Mouse (Mus musculus): ENCODE results near the gene Gabpb2. TPM values are rescaled to one million over a fixed set of nuclear protein-coding genes. Genes with fewer than 3 reads are reported as not detected.

Gene Gabpb2
- polyA plus RNA-seq, 1 experiment: 3.3 TPM

- H3K4me3 ChIP-seq: no peak overlapping the region
- TF ChIP-seq MYOG (IDR thresholded peaks at IDR 0.05; ENCODE audit: control insufficient read depth in 1 of 3, insufficient read depth in 1 of 3, insufficient read length in 2 of 3, low read depth in 2 of 3) (no peak), USF1 (IDR thresholded peaks at IDR 0.05; ENCODE audit: low read depth) (no peak)
- H3K79me2 ChIP-seq (ENCODE audit: control insufficient read depth, insufficient read depth): no peaks in the 10 kb centered on the region
- no peaks in the 10 kb centered on the region for H3K27me3 ChIP-seq (ENCODE audit: control insufficient read depth, insufficient read depth, insufficient read length)
- no peaks in the 10 kb centered on the region for H3K36me3 ChIP-seq (ENCODE audit: control insufficient read depth, insufficient read depth)
- H3K4me2 ChIP-seq (ENCODE audit: low read depth): no peak overlapping the region
- no peak overlapping the region for H3ac ChIP-seq (ENCODE audit: control insufficient read depth, insufficient read length)
Observed at GRCm38 (mm10) chr3:95142617-95143011, 75.1 kb downstream of the Gabpb2 start.

- H3K4me3 ChIP-seq: no peak within 1 kb of the TSS
- no peak within 1 kb of the TSS for H3K4me2 ChIP-seq (ENCODE audit: low read depth)
- H3K27me3 ChIP-seq (ENCODE audit: control insufficient read depth, insufficient read depth, insufficient read length): no peaks in the 10 kb centered on the region
- H3K36me3 ChIP-seq (ENCODE audit: control insufficient read depth, insufficient read depth): no peaks in the 10 kb centered on the region
- no peak for TF ChIP-seq TCF12 (IDR thresholded peaks at IDR 0.05; ENCODE audit: insufficient read depth, poor library complexity, severe bottlenecking)
- TF ChIP-seq E2F4 (IDR thresholded peaks at IDR 0.05; ENCODE audit: insufficient read depth): no peak
- TF ChIP-seq MAX (IDR thresholded peaks at IDR 0.05; ENCODE audit: low read depth): no peak
- TF ChIP-seq USF1 (IDR thresholded peaks at IDR 0.05; ENCODE audit: low read depth): no peak
- TF ChIP-seq POLR2AphosphoS2 (IDR thresholded peaks at IDR 0.05; ENCODE audit: insufficient read length, low read depth): no peak
- H3ac ChIP-seq (ENCODE audit: control insufficient read depth, insufficient read length): no peak within 1 kb of the TSS
- H3K79me2 ChIP-seq (ENCODE audit: control insufficient read depth, insufficient read depth): no peaks in the 10 kb centered on the region
Observed at GRCm38 (mm10) chr3:95141952-95142616, 75.6 kb downstream of the Gabpb2 start, which contains the start of gene Tnfaip8l2. Gene Tnfaip8l2, minus strand, starts transcription at chr3:95142360.

GRCm38 (mm10) chr3:95141474-95141873 lies 76.2 kb downstream of the Gabpb2 start:
- no peak overlapping the region for H3K4me3 ChIP-seq
- no peak overlapping the region for H3K4me2 ChIP-seq (ENCODE audit: low read depth)
- H3K36me3 ChIP-seq (ENCODE audit: control insufficient read depth, insufficient read depth): no peaks in the 10 kb centered on the region
- no peaks in the 10 kb centered on the region for H3K79me2 ChIP-seq (ENCODE audit: control insufficient read depth, insufficient read depth)
- H3K27me3 ChIP-seq (ENCODE audit: control insufficient read depth, insufficient read depth, insufficient read length): no peaks in the 10 kb centered on the region
- no peak overlapping the region for H3ac ChIP-seq (ENCODE audit: control insufficient read depth, insufficient read length)
- no peak for TF ChIP-seq MYOD1 (IDR thresholded peaks at IDR 0.05; ENCODE audit: control insufficient read depth in 1 of 3, insufficient read length in 2 of 3, low read depth in 2 of 3)
- no peak for TF ChIP-seq REST (IDR thresholded peaks at IDR 0.05; ENCODE audit: insufficient read depth, insufficient read length)
- no peak for TF ChIP-seq E2F4 (IDR thresholded peaks at IDR 0.05; ENCODE audit: insufficient read depth)
- TF ChIP-seq CEBPB (IDR thresholded peaks at IDR 0.05; ENCODE audit: insufficient read depth, poor library complexity, severe bottlenecking): no peak
- no peak for TF ChIP-seq POLR2A (IDR thresholded peaks at IDR 0.05; ENCODE audit: insufficient read length, low read depth)
- TF ChIP-seq MYOG (IDR thresholded peaks at IDR 0.05; ENCODE audit: control insufficient read depth in 1 of 3, insufficient read depth in 1 of 3, insufficient read length in 2 of 3, low read depth in 2 of 3): no peak
- TF ChIP-seq MAX (IDR thresholded peaks at IDR 0.05; ENCODE audit: low read depth): no peak
- TF ChIP-seq USF1 (IDR thresholded peaks at IDR 0.05; ENCODE audit: low read depth): no peak
- no peak for TF ChIP-seq POLR2AphosphoS2 (IDR thresholded peaks at IDR 0.05; ENCODE audit: insufficient read length, low read depth)
- TF ChIP-seq SRF (IDR thresholded peaks at IDR 0.05; ENCODE audit: control insufficient read depth, insufficient read length, low read depth): no peak
- TF ChIP-seq TCF12 (IDR thresholded peaks at IDR 0.05; ENCODE audit: insufficient read depth, poor library complexity, severe bottlenecking): no peak
- no peak for TF ChIP-seq TCF3 (IDR thresholded peaks at IDR 0.05; ENCODE audit: insufficient read length, low read depth)

GRCm38 (mm10) chr3:95140795-95141194 lies 76.9 kb downstream of the Gabpb2 start:
- H3K36me3 ChIP-seq (ENCODE audit: control insufficient read depth, insufficient read depth): no peaks in the 10 kb centered on the region
- H3ac ChIP-seq (ENCODE audit: control insufficient read depth, insufficient read length): no peak overlapping the region
- TF ChIP-seq POLR2A (IDR thresholded peaks at IDR 0.05; ENCODE audit: insufficient read length, low read depth) (no peak), REST (IDR thresholded peaks at IDR 0.05; ENCODE audit: insufficient read depth, insufficient read length) (no peak), TCF3 (IDR thresholded peaks at IDR 0.05; ENCODE audit: insufficient read length, low read depth) (no peak), TCF12 (IDR thresholded peaks at IDR 0.05; ENCODE audit: insufficient read depth, poor library complexity, severe bottlenecking) (no peak), SRF (IDR thresholded peaks at IDR 0.05; ENCODE audit: control insufficient read depth, insufficient read length, low read depth) (no peak), MYOG (IDR thresholded peaks at IDR 0.05; ENCODE audit: control insufficient read depth in 1 of 3, insufficient read depth in 1 of 3, insufficient read length in 2 of 3, low read depth in 2 of 3) (no peak), CEBPB (IDR thresholded peaks at IDR 0.05; ENCODE audit: insufficient read depth, poor library complexity, severe bottlenecking) (no peak), POLR2AphosphoS2 (IDR thresholded peaks at IDR 0.05; ENCODE audit: insufficient read length, low read depth) (no peak), MYOD1 (IDR thresholded peaks at IDR 0.05; ENCODE audit: control insufficient read depth in 1 of 3, insufficient read length in 2 of 3, low read depth in 2 of 3) (no peak), MAX (IDR thresholded peaks at IDR 0.05; ENCODE audit: low read depth) (no peak)
- H3K4me2 ChIP-seq (ENCODE audit: low read depth): no peak overlapping the region
- peaks cover 5% of the 10 kb centered on the region for H3K79me2 ChIP-seq (ENCODE audit: control insufficient read depth, insufficient read depth)
- no peak overlapping the region for H3K4me3 ChIP-seq
- H3K27me3 ChIP-seq (ENCODE audit: control insufficient read depth, insufficient read depth, insufficient read length): no peaks in the 10 kb centered on the region

- no peak for TF ChIP-seq MYOD1 (IDR thresholded peaks at IDR 0.05; ENCODE audit: control insufficient read depth in 1 of 3, insufficient read length in 2 of 3, low read depth in 2 of 3)
- TF ChIP-seq CEBPB (IDR thresholded peaks at IDR 0.05; ENCODE audit: insufficient read depth, poor library complexity, severe bottlenecking): no peak
- TF ChIP-seq TCF12 (IDR thresholded peaks at IDR 0.05; ENCODE audit: insufficient read depth, poor library complexity, severe bottlenecking): no peak
- no peak for TF ChIP-seq SRF (IDR thresholded peaks at IDR 0.05; ENCODE audit: control insufficient read depth, insufficient read length, low read depth)
- TF ChIP-seq POLR2A (IDR thresholded peaks at IDR 0.05; ENCODE audit: insufficient read length, low read depth): no peak
- TF ChIP-seq POLR2AphosphoS2 (IDR thresholded peaks at IDR 0.05; ENCODE audit: insufficient read length, low read depth): no peak
- TF ChIP-seq MAX (IDR thresholded peaks at IDR 0.05; ENCODE audit: low read depth): no peak
- no peak for TF ChIP-seq MYOG (IDR thresholded peaks at IDR 0.05; ENCODE audit: control insufficient read depth in 1 of 3, insufficient read depth in 1 of 3, insufficient read length in 2 of 3, low read depth in 2 of 3)
- Histone ChIP-seq H3K4me3 (no peak overlapping the region), H3K27me3 (ENCODE audit: control insufficient read depth, insufficient read depth, insufficient read length) (no peaks in the 10 kb centered on the region), H3K79me2 (ENCODE audit: control insufficient read depth, insufficient read depth) (peaks cover 8% of the 10 kb centered on the region), H3K4me2 (ENCODE audit: low read depth) (no peak overlapping the region), H3K36me3 (ENCODE audit: control insufficient read depth, insufficient read depth) (no peaks in the 10 kb centered on the region), H3ac (ENCODE audit: control insufficient read depth, insufficient read length) (no peak overlapping the region)
Observed at GRCm38 (mm10) chr3:95140289-95140595, 77.5 kb downstream of the Gabpb2 start.

Data from myocyte (in vitro differentiated cells).